Mouse (Mus musculus): ENCODE data around the gene Scml4. TPM values are rescaled to one million over a fixed set of nuclear protein-coding genes. Genes with fewer than 3 reads are reported as not detected.

Scml4 gene
- total RNA-seq, 2 experiments from 2014 or later: 1.3 to 1.4 TPM

Other genes starting within 250 kb of the Scml4 start
- gene Sec63, start 98.9 kb upstream of the Scml4 start, total RNA-seq (2021): 10 to 100 TPM; 26.6 to 31.7 TPM